Mouse (Mus musculus) lung, adult 2 months (tissue): ENCODE results near the gene Rint1. TPM values are rescaled to one million over a fixed set of nuclear protein-coding genes. Genes with fewer than 3 reads are reported as not detected.
"Not testable (repeated sequence)": the region's sequence is repeated elsewhere in the genome, so short reads cannot be mapped to it uniquely, and the experiment has no call there.

Source experiments
- DNase-seq: peaks from one replicate; pipeline ENCODE4 v3.0.0; 2022
- H3K4me1 ChIP-seq: fragments of 200-500 bp; 2 replicates; pipeline ENCODE4 v1.6.1; 2011; ENCODE audit warnings: low read length; ENCODE audit not compliant: control insufficient read depth, insufficient read depth
- H3K4me3 ChIP-seq: fragments of 200-500 bp; replicated peaks from 2 replicates; pipeline ENCODE3; 2011; ENCODE audit warnings: low read depth, mild to moderate bottlenecking, control low read depth, low read length; ENCODE audit errors: extremely low read depth
- CTCF ChIP-seq: fragments of 200-500 bp; IDR thresholded peaks from 2 replicates; pipeline ENCODE4 v1.5.1; 2011; ENCODE audit warnings: mild to moderate bottlenecking, low read length, control low read depth; ENCODE audit not compliant: insufficient read depth
- POLR2A ChIP-seq: fragments of 200-500 bp; IDR thresholded peaks from 2 replicates; pipeline ENCODE4 v1.6.1; 2011; ENCODE audit warnings: low read depth, mild to moderate bottlenecking, control low read depth, low read length, borderline replicate concordance; ENCODE audit errors: extremely low read depth
- WGBS: fragments of 180-500 bp; shearing (Covaris S2); methylation state at CpG from one replicate; pipeline ENCODE4 v1.1.7; 2018; 5-methylcytosine and 5-hydroxymethylcytosine counted together
- polyA plus RNA-seq: library from polyadenylated mRNA; depleted of rRNA; stranded (reverse); fragments of >200 nt; gene quantifications from 2 replicates; pipeline ENCODE4 v1.2.3, GENCODE M21; 2012

Rint1 gene
- polyA plus RNA-seq, 1 experiment, result 10.4 TPM

- H3K4me3 ChIP-seq, result no peak overlapping the region
- TF ChIP-seq POLR2A (no peak), CTCF (no peak)
- 72% methylated on average over 8 of the region's 8 CpGs for WGBS
- no peak for DNase-seq
- no peaks in the 10 kb centered on the region for H3K4me1 ChIP-seq
Measured at GRCm38 (mm10) chr5:23824171-23824733, 36.7 kb downstream of the Rint1 start.

DNA sequence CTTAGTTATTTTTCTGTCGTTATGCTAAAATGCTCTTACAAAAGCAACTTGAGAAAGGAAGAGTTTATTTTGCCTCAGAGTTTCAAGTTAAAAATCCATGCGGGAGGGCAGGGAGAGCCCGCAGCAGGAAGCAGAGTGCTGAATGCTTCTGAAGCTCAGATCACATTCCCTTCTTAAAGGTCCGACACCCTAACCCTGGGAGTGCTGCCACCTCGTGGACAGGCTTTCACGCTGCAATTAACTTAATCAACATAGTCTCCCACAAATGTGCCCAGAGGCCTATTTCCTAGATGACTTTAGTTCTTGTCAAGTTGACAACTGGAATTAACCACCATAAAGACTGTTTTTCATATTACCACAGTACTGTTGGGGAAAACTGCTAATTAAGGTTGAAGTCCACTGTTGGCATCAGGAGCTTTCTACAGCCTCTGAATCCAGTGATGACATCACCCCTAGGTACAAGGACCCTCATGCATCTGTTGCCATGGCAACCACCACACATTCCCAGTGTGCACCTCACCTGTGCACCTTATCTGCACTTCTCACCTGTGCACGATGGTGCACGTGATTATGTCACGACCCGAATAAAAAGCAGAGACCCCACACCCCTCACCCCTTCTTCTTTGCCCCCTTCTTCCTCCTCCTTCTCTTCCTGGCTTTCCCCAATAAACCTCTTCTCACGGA, 39.0 kb downstream of the Rint1 start:
- Histone ChIP-seq H3K4me3 (no peak overlapping the region), H3K4me1 (no peaks in the 10 kb centered on the region)
- DNase-seq, result peak; percentile 72
- WGBS, result 27% methylated on average over 11 of the region's 11 CpGs
- TF ChIP-seq CTCF (peak; percentile 93), POLR2A (no peak)

DNA sequence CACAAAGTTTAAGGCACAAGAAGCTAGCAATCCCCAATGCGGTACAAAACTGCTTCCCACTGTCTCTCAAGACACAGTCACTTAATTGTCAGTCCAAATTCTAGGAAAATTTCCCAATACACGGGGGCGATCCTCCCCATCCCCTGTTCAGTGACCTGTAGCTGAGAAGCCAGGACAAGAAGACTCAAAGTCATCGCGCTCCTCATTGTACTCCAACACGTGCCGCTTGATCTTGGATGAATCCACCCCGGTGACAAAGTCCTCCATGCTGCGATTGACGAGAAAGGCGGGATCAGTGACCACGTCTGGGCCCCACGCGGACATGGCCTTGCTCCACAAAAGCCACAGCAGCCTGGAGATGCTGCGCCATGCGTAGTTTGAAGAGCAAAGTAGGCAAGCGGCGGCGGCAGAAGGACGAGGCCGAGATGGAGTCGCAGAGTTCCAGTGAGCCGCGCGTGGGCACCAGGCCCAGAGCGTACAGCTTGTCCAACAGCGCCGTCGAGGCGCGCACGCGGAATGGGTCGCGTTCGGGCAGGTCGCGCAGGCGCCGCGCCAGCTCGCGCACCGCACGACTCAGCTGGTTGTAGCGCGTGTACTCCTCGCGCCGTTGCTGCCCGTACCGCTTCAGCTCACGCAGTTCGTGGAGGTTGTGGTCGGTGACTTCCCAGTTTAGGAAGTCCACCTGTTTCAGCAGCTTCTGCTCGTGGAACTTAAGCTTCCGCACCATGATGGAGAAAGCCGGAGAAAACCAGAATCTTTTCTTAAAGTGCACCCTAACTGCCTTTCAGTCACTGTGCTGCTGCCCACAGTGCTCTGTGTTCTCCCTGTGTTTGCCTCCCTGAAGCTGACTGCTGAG, 43.6 kb downstream of the Rint1 start:
- DNase-seq, result no peak
- no peaks in the 10 kb centered on the region for H3K4me1 ChIP-seq
- TF ChIP-seq POLR2A (no peak), CTCF (no peak)
- 35% methylated on average over 58 of the region's 58 CpGs for WGBS
- H3K4me3 ChIP-seq, result no peak overlapping the region

GRCm38 (mm10) chr5:23835691-23836090, 48.2 kb downstream of the Rint1 start:
- 47% methylated on average over 1 of the region's 1 CpGs for whole genome bisulfite sequencing
- not testable (repeated sequence) for H3K4me1 ChIP-seq

DNA sequence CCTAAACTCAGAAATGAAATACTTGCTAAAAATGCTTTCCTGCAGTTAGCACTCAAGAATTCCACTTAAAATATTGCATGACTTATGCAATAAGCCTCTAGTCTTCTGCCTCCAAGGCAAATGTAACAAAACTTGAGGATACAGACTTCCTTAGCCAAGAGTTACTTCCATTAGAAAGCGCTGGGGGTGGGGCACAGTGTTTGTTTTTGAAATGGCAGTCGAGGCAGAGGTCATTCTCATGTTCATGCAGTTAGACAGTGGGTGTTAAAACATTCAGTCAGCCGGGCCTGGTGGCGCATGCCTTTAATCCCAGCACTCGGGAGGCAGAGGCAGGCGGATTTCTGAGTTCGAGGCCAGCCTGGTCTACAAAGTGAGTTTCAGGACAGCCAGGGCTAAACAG, 50.6 kb downstream of the Rint1 start:
- no peak for DNase-seq
- WGBS, result 80% methylated on average over 7 of the region's 7 CpGs
- peaks cover 2% of the 10 kb centered on the region; the same call in 1 of the 2 replicates for H3K4me1 ChIP-seq
- TF ChIP-seq POLR2A (no peak), CTCF (no peak)
- H3K4me3 ChIP-seq, result no peak overlapping the region

More at GRCm38 (mm10) chr5:23835691-23836090, 48.2 kb downstream of the Rint1 start:
- H3K4me3 ChIP-seq, DNase-seq: not testable (repeated sequence)

- under 1% methylated on average over 44 of the region's 44 CpGs for WGBS
- DNase-seq, result peak; percentile 93
- Histone ChIP-seq H3K4me1 (peaks cover 2% of the 10 kb centered on the region; the same call in 1 of the 2 replicates), H3K4me3 (peak within 1 kb of the TSS; percentile 96)
- TF ChIP-seq POLR2A, result peak; percentile 95; the same call in 1 of the 2 replicates
- no peak for TF ChIP-seq CTCF
Measured at GRCm38 (mm10) chr5:23843674-23844530, 56.4 kb downstream of the Rint1 start, which contains the start of gene Tomm7. Gene Tomm7 (minus strand): TSS chr5:23844161.

DNA sequence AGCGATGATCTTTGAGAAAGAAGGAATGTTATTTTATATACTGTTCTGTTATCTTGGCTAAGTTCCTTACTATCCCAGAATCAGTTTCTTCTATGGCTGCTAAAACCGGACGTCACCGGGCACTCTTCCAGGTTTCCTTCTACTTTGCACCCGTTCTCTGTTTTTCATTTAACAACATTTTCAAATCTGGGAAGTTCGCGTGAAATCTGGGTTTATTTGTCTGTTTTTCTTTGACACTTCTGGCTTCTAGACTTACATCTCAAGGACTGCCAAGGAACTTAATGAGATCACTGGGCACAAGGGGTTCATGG, 57.0 kb downstream of the Rint1 start:
- Histone ChIP-seq H3K4me3 (peak overlapping the region; percentile 96), H3K4me1 (peaks cover 2% of the 10 kb centered on the region; the same call in 1 of the 2 replicates)
- WGBS, result 7% methylated on average over 7 of the region's 7 CpGs
- DNase-seq, result no peak
- TF ChIP-seq CTCF (no peak), POLR2A (no peak)

GRCm38 (mm10) chr5:23845141-23845540, 57.6 kb downstream of the Rint1 start:
- Histone ChIP-seq H3K4me3 (no peak overlapping the region), H3K4me1 (peaks cover 2% of the 10 kb centered on the region; the same call in 1 of the 2 replicates)
- 86% methylated on average over 3 of the region's 3 CpGs for WGBS
- no peak for DNase-seq
- TF ChIP-seq CTCF (no peak), POLR2A (no peak)

DNA sequence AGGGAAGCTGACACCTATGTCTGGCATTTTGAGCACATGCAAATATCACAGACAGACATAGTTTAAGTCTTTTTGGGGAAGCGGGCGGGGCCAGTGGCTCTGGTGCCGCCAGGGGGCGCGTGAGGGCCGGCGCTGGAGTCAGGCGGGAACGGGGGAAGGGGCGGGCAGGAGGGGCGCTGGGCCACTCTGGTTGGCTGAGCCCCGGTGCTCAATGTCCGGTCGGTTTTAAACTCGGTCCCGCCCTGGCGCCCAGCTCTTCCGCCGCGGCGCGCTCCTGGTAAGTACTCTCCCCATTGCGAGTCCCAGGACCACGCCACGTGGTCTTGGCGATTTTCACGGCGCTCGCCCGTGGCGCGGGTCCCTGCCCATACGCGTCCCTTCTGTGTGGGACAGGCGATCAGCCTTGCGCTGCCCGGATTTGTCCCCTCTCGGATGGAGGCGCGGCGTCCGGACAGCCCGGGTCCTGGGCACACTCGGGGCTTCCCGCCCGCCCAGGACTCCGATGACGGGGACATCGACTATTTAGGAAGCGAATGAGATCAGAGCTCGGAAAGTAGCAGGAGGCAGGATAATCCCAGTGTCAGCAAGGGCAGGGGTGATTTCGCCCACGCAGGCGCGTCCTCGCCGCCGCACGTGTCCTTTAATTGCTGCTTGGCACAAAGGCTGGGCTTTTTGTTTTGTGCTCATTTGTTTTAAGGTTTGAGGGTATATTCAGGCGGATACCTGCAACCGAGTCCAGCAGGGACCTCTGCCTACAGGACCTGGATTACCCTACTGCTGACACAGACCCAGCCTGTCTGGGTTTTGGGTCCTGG, 63.0 kb downstream of the Rint1 start:
- DNase-seq, result peak; percentile 90
- WGBS, result under 1% methylated on average over 61 of the region's 61 CpGs
- peak overlapping the region; percentile 93 for H3K4me3 ChIP-seq
- H3K4me1 ChIP-seq, result no peaks in the 10 kb centered on the region
- no peak for TF ChIP-seq CTCF
- peak; percentile 66; the same call in 1 of the 2 replicates for TF ChIP-seq POLR2A

DNA sequence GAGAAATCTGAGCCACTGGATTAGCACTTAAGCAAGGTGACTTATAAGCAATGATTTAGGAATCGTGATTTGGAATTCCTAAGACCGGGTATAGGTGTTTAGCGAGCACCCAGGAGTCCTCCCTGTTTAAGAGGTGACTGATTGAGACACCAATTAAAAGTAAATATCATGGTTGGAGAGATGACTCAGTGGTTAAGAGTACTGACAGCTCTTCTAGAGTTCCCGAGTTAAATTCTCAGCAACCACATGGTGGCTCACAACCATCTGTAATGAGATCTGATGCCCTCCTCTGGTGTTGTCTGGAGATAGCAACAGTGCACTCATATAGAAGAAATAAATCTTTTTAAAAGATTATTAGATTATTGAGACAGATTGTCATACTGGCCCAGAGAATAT, 63.6 kb downstream of the Rint1 start:
- DNase-seq, result not testable (repeated sequence)

DNA sequence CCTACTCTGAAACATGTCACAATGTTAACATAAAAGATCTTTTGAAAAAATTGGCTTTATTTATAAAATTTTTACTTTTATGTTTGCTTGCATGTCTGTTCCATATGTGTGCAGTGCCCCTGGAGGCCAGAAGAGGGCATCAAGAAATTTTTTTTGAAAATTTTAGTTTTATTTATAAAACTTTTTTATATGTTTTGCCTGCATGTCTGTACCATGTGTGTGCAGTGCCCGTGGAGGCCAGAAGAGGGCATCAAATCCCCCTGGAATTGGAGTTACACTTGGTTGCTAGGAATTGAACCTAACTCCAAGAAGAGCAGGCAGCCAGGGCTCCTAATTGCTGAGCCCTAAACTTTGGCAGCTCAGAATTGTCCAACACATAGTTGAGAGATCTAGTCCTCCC, 65.4 kb downstream of the Rint1 start:
- 91% methylated on average over 1 of the region's 1 CpGs for WGBS
- not testable (repeated sequence) for DNase-seq, H3K4me1 ChIP-seq, H3K4me3 ChIP-seq

More for the DNA sequence above, 63.6 kb downstream of the Rint1 start:
- H3K4me1 ChIP-seq, H3K4me3 ChIP-seq: not testable (repeated sequence)
- WGBS, result 7% methylated on average over 4 of the region's 4 CpGs
